Mouse (Mus musculus) stomach, adult 2 months (tissue): ENCODE measurements around the gene Tpst2. TPM values are rescaled to one million over a fixed set of nuclear protein-coding genes. Genes with fewer than 3 reads are reported as not detected.

Source experiments
- polyA plus RNA-seq: library from polyadenylated mRNA; depleted of rRNA; stranded (reverse); fragments of >200 nt; gene quantifications from 2 replicates; pipeline ENCODE4 v1.2.3, GENCODE M21; 2012; rRNA removed

Gene Tpst2
- 13.9 and 20.8 TPM in 2 replicates for polyA plus RNA-seq

DNA sequence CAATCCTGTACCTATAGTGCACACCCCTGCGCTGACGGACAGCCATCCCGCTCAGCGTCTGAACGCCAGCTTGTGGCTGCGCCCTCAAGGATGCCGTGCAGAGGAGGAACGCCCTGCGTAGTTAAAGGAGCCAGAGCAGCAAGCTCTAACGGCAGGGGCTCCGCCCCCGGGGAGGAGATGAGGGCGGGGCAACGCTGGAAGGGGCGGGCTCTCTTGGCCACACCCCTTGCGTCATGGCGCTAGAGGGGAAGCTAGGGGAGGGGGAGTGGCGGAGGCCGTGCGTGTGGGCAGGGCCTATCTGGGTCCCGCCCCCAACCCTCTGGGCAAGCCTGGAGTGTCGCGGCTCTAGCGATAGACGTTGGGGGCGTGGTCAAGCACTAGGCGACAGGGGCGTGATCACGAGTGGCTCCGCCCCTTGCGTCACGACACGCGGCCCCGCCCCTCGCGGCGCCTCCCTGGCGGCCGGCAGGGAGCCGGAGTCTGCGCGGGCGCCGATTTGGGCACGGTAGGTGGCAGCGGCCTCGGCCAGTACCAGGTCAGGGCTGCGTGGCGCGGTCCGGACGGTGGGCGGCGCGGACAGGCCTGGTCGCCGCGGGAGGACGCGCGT is at the start of gene Tpst2:
Tpst2 (plus strand) TSS at position 425 of the 607 bp plus-strand sequence.

DNA sequence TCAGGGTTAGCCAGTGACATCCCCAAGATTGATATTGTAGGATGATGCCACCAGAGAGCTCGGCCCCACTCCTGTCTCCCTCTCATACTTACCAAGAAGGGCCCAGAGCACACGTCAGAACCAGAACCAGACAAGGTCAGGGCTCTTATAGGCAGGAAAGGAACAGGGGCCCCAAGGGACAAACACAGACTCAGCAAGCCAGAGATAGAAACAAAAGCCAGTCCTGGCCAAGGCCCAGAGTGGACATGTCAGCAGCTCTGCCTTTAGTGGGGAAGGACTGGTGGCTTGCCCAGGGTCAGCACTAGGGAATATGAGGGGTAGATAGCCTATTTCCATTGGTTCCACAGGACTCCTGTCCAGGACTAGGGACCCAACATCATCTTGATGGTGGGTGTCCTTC is 24.1 kb upstream of the Tpst2 start, which contains the start of gene Cryba4:
Cryba4 (minus strand) TSS at position 119 of the 400 bp plus-strand sequence.

DNA sequence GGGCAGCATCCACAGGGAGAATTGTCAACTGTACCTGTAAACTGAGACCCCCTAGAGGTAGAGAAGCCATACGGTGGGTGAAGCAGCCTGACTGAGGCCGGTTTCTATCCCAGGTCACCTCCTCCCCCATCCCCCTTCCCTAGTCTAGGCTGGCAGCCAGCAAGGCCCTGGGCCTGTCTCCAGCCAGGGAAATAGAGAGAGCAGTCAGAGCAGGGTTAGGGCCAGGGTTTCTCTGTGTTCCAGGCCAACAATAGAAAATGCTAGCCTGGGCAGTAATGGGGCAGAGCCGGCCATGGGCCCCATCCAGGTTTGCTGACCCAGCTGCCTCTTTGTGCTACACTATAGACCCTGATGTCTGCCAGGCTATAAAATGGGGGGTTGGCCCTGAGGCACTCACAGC is 21.1 kb upstream of the Tpst2 start, which contains the start of gene Crybb1:
Crybb1 (plus strand) TSS at position 390 of the 400 bp plus-strand sequence.

DNA sequence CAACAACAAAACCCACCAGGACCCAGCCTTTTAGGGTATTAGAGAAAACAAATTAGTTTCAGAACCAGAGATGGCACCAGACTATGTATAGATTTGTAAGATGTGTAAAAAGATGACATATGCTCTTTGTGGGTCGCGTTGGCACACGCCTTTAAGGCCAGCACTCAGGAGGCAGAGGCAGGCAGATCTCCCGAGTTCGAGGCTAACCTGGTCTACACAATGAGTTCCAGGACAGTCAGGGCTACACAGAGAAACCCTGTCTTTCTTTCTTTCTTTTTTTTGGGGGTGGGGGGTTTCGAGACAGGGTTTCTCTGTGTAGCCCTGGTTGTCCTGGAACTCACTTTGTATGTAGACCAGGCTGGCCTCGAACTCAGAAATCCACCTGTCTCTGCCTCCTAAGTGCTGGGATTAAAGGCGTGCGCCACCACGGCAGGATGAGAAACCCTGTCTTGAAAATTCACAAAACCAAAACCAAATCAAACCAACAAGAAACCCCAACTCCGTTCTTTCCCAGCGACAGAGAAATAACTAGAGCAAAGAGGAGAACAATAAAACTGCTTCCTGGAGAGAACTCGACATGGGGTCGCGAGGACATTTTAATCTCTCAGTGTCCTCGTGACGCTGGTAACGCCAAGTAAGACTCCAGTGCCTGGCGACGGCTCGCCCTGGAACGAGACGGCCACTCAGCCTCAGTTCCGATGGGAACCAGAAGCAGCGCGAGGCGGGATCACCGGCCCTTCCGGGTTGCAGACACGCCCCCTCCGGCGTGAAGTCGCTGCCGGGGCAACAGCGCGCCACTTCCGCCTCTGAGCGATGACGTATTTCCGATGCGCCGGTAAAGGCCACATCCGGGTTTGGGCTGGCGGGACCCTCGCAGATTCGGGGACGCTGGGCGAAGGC is 49.3 kb downstream of the Tpst2 start, which contains the start of gene Tfip11:
Tfip11 (plus strand) TSS at position 813 of the 900 bp plus-strand sequence.

DNA sequence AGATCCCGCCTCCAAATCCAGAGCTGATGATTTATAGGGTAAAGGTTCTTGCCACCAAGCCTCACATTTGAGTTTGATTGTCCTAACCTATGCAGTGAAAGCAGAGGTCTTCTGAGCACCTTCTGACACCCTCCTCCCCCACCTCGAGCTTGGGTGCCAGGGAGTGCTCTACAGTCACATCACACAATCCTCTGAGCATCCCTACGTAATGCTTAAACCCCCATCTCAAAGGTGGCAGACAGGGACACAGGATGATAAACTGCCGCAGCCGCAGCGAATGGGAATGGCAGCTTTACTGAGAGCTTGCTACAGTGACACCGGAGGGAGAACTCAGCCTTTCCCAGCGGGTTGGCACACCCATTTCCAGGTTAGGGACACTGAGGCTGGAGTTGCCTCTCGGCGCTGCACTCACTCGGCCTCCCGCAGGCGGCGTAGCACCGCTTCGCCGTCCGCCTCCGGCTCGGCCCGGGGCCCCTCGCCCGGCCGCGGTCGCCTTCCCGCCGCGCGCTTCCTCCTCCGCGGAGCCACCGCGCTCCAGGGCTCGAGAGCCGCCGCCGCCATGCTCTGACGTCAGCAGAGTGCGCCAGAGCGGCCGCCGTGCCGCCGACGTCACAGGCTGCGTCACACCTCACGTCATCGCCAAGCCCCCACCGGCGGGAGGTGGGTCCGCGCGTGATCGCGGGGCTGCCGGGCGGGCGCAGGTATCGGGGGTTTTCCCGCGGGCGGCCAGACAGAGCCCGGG is 66.1 kb downstream of the Tpst2 start, which contains the start of the genes Srrd and Hps4:
Srrd (minus strand) TSS at position 578 of the 742 bp plus-strand sequence.
Hps4 (plus strand) TSS at position 621 of the 742 bp plus-strand sequence.

DNA sequence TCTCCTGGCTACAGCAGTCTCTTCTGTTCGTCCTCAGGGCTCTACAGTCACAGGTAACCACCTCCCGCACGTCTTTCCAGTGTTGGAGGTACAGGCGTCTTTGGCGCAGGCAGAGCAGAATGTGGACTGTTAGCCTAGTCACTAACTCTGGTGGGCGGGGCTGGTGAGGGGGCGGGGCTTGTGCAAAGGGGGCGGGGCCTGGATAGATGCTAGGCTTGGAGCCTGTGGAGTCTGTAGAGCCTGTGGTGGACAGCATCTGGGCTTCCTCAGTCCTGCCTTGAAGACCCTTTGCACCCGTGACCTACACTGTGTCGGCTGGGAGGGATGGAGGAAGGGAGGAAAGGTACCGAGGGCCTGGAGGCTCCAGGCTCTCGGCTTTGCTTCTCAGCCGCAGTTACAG is 79.4 kb downstream of the Tpst2 start, which contains the start of gene Gm6583:
Gm6583 (minus strand) TSS at position 124 of the 400 bp plus-strand sequence.

Other genes starting within 250 kb of the Tpst2 start
- gene Cryba4, start 24.2 kb upstream of the Tpst2 start, polyA plus RNA-seq, result 0.14 and 0.41 TPM in 2 replicates
- gene Crybb1, start 20.9 kb upstream of the Tpst2 start, polyA plus RNA-seq, result 0.23 TPM in 1 of 2 replicates, not detected in the other
- gene Tfip11, start 49.7 kb downstream of the Tpst2 start, polyA plus RNA-seq, result 13.6 and 14.5 TPM in 2 replicates
- gene Srrd, start 66.3 kb downstream of the Tpst2 start, polyA plus RNA-seq, result 17.3 and 20.5 TPM in 2 replicates
- gene Hps4, start 66.4 kb downstream of the Tpst2 start, polyA plus RNA-seq, result 21.6 and 30.6 TPM in 2 replicates
- not detected in 2 replicates for gene Gm6583, start 79.3 kb downstream of the Tpst2 start, polyA plus RNA-seq
- 1.3 and 1.4 TPM in 2 replicates for gene Asphd2, start 118.2 kb downstream of the Tpst2 start, polyA plus RNA-seq
- gene Gm6588, start 172.7 kb downstream of the Tpst2 start, polyA plus RNA-seq, result not detected in 2 replicates